Mouse (Mus musculus) mouse embryonic stem cell (cell line): ENCODE measurements around the gene Gfap.

Experiments used
- in situ Hi-C, 2 experiments: fragments of 300-500 bp; cut with MboI; formaldehyde crosslinking; loops; 1 replicate in 1 of 2; 3 replicates in 1 of 2; pipeline ENCODE4 v1.14.3; 2019 to 2020; ENCODE audit warnings: low sequenced_read_pairs in 2 of 2, low pct_unique_long_range_greater_than_20kb in 1 of 2, mixed read lengths in 1 of 2; ENCODE audit not compliant: unreplicated experiment in 1 of 2

The Gfap gene

DNA sequence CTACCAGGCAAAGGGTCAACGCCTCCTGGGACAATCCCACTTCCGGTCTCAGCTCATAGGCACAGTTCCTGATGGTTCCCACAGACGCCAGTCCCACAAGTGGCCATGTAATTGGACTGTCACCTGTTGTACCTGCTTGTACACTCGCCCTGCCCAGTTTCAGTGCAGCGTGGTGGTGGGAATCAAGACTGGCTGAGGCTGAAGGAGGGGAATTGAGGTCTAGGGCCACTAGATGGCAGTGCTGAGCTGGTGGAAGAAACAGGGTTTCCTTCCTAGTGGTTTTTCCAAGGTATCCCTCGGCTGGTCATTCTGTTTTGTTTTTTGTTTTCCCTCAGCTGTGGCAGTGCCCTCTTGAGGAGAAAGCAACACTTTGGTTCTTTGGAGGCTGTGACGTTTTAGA lies at the start of gene Gfap:
Gene Gfap, minus strand, starts transcription at position 150 of the 400 bp plus-strand sequence.
- in situ Hi-C loops, result no loop called here

GRCm38 (mm10) chr11:102948043-102948961 lies 47.6 kb upstream of the Gfap start:
- in situ Hi-C loops, result no loop called here

- in situ Hi-C loops, result no loop called here
These were observed 46.3 kb upstream of the Gfap start for GRCm38 (mm10) chr11:102946992-102947343.

GRCm38 (mm10) chr11:102946265-102946991 lies 45.7 kb upstream of the Gfap start, which contains the start of gene C1ql1:
C1ql1 (minus strand) TSS chr11:102946688.
- in situ Hi-C loops, result no loop called here

DNA sequence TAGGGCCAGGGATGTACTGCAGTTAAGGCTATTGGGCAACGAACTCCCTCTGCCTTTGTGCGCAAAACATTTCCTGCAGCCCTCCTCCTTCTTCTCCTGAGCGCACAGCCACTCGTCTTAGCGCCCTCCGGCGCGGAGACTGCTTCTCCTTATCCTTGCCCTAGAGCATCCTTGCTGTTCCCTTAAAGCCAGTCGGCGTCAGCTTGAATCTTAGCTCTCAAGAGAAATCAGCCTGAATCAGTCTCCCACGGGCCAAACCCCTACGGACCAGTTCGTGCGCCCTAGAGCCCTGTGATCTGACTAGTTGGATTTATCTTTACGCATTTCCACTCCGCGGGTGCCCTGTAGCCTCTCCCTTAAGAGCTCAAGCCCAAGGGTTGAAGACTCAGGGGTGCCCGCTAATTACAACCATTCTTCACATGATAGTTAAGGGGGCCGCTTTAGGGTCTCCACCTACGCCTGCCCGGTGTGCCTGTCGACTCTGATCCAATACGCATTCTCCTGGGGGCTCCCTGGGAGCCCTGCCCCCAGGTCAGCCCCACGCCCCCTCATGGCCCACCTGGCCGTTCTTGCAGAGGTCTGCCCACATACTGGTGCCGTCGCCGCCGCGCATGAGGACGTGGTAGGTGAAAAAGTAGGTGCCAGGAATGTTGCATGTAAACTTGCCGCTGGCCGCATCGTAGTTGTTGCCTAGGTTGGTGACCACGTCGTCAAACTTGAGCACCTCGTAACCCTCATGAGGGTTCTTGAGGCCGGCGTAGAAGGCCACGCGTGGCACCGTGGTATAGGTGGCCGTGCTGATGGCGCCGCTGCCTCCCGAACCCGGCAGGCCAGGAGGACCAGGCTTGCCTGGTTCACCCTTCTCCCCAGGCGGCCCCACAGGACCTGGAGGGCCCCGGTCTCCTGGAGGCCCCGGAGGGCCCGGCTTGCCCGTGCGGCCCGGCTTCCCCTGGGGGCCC lies 44.9 kb upstream of the Gfap start:
- in situ Hi-C loops, result no loop called here

DNA sequence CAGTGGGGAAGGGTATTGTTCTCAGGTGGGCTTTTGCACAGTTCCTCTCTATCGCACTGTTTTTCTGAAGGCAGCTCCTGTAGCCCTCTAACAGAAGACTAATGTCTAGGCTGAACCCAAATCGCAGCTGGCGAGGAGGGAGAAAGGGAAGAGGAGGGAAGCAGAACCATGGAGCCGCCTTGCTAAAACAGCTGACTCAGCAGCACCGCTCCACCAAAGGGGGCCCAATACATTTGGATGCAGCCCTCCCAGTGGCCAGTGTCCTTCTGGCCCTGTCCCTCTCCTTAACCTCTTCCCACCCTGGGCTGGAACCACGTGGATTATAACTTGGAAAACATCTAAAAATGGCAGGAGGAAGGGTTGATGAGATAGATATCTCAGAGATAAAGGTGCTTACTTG lies 40.5 kb upstream of the Gfap start:
- in situ Hi-C loops, result no loop called here

DNA sequence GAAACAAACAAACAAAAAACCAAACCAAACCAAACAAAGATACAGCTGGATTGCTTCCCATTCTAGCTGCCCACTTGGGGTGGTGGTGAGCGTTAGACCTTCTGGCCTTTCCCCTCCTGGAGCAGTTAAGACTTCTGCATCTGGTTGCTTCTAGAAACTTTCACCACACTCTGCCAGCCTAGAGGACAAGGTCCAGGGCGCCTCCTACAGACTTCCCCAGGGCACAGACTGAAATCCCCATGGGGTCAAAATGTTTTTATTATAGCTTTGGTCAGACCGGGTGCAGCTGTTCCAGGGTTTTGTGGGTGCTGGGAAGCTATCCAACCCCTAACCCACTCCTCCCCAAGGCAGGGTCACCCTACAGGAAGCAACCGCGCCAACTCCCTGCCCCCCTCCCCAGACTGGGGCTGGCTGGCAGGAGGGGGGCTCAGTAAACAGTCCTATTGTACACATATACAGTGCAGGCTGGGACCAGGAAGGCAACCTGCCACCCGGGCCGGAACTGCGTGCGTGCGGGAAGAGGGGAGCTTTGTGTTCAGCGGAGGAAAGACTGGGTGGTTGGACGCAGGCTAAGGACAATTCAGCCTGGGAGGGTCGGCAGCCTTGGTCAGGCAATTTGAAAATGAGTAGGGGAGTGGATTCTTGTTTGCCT lies 38.4 kb upstream of the Gfap start:
- in situ Hi-C loops, result no loop called here

DNA sequence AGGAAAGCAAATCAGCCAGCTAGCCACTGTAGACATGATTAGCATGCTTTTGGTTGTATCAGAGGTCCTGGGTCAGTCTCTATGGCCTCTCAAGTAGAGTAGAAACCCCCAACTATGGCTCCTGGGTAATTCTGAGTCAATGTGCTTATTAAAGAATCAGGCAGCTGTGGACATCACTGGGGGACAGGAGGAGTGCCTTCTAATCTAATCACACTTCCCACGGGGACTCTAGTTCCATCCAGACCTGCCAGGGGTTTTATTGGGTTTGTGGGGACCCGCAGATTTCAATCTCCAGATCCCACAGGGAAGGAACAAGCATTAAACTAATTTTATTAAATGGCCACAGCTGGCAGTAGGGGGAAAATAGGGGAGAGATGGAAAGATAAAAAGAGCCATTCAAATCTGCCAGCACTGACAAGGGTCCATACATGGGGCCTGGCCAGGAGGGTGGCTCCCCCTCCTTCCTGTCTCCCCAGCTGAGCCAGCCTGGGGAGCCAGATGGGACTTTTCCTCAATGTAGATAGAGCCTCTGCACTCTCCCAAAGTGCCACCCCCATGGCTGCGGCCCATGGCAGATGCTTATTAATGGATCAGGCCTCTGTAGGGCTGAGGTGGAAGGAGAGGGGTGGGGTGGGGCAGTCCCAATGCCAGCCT lies 36.9 kb upstream of the Gfap start:
- in situ Hi-C loops, result no loop called here

DNA sequence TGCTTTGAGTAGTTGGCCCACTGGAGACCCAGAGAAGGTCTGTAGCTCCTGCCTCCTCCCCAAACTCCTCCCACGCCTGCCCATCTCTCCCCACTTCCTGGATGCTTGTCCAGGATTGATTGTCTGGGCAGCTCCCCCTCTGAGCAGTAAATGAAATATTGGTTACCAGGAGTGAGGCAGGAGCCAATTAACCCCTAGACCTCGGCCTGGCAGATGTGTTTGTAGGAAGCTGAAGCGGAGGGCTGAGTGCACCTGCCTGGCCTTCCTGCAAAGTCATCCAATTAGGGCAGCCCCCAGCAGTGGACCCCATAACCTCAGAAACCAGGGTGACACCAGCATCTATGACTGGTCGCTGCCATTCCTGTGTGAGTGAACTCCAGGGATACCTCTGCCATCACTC lies 35.6 kb upstream of the Gfap start:
- in situ Hi-C loops, result no loop called here

- in situ Hi-C loops, result no loop called here
These were observed 30.0 kb upstream of the Gfap start for GRCm38 (mm10) chr11:102930672-102931071.

- in situ Hi-C loops, result no loop called here
These were observed 24.6 kb upstream of the Gfap start for GRCm38 (mm10) chr11:102925351-102925717.

DNA sequence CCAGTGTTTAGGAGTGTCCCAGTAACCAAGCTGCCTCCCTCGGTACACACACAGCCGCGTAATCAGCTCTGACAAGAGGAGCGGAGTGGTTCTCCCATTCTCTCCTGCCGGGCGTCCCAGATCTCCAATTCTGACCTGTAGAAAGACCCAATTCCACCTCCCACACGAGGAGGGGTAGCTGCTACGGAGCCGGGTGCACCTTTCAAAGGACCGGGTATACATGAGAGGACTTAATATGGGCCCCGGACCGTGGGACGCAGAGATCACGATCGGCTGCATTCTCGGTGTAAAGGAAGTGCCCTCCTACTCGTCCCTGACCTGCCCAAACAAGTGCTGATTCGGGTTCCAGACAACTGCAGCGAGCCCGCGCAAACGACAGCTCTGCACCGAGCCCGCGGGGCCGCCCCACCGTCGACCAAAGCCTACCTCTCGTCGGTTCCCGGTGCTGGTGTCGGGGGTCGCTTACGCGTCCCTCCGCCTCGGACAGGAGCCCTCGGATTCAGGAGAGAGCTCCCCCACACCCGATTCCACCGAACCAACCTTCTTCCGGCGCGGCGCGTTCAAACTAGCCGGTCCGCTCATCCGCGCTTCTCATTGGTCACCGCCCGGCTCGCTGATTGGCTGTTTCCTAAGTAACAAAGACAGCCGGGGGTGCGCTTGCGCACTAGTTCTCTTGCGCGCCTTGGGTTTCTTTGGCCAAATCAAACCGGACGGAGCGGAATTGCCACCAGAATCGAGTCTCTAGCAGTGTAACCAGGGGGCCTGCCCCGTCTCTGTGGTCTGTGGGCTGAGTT lies 24.0 kb upstream of the Gfap start, which contains the start of gene Kif18b:
Gene Kif18b, minus strand, starts transcription at position 568 of the 794 bp plus-strand sequence.
- in situ Hi-C loops, result no loop called here

DNA sequence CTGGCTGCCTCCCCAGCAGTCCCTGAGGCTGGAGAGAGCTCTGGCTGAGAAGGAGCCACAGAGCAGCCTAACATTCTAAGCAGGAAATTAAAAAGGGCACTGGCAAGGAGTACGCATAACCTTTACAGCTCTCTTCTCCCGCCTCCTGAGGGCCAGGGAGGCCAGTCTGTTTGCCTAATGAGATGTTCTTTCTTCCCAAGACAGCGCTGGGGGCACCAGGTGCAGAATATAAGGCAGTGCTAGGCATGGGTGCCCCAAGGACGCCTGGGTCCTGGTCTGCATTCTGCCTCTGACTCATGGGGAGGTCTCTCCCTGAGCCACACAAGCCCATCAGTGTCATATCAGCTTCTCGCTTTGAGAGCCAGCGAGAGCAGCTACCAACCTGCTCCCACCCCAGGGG lies 20.8 kb upstream of the Gfap start:
- in situ Hi-C loops, result no loop called here

DNA sequence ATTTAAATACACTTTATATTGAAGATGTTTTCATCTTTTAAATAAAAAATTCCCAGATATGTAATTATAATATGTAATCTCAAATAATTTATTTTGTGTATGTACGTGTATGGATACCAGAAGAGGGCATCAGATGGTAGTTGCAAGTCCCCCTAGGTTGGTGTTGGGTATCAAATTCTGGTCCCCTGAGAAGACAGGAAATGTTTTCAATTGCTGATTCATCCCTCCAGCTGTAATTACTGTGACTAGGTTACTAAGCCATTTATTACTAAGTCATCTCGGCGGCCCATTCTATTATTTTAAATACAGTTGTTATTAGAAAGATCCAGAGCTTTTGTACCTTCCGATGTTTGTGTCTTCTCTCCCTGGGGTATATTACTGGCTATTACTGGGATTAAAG lies 17.4 kb upstream of the Gfap start:
- in situ Hi-C loops, result no loop called here

- in situ Hi-C loops, result no loop called here
These were observed 14.7 kb upstream of the Gfap start for GRCm38 (mm10) chr11:102915380-102915779.

- in situ Hi-C loops, result no loop called here
These were observed 10.7 kb upstream of the Gfap start for GRCm38 (mm10) chr11:102911376-102911775.

DNA sequence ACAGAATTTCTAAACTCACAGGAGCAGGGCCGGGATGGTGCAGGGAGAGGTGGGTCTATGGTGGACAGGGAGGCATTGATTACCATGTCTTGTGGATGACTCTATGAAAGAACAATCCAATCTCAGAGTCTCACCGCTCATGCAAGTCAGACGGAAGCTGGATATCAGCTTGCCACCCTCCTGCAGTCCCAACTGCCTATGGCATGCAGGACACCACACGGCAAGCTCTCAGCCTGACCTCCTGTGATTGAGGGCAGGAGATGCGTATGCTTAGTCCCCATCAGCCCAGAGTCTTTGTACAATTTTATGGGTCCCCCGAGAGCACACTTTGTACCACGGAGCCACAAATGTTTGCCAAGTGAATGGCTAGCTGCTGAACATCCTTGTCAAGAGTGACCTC lies 2.9 kb upstream of the Gfap start:
- in situ Hi-C loops, result no loop called here
